Mouse (Mus musculus) urinary bladder, postnatal 10 days (tissue): Measurements from ENCODE around the gene Gm17949.
"Not testable (repeated sequence)": the region's sequence is repeated elsewhere in the genome, so short reads cannot be mapped to it uniquely, and the experiment has no call there.

ENCODE experiments used
- DNase-seq: peaks from one replicate; pipeline ENCODE4 v3.0.0; 2022; ENCODE audit warnings: low spot score

Gm17949 gene

DNA sequence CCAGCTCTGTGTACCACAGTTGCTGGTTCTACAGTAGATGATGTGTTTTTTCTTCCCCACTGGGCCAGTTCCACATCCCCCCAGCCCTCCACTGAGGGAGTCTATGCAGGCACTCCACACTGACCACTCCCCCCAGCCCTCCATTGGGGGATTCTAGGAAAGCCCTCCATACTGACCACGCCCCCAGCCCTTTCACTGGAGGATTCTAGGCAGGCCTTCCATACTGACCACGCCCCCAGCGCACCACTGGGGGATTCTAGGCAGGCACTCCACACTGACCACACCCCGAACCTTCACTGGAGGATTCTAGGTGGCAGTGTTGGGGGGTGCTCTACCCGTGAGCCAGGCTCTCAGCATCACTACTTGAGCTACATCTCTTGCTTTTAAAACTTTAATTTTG is 36.1 kb downstream of the Gm17949 start:
- DNase-seq = no peak

- DNase-seq = no peak
These were observed 37.5 kb downstream of the Gm17949 start for GRCm38 (mm10) chr17:57048816-57049215.

GRCm38 (mm10) chr17:57051679-57052078 is 40.4 kb downstream of the Gm17949 start:
- not testable (repeated sequence) for DNase-seq

DNA sequence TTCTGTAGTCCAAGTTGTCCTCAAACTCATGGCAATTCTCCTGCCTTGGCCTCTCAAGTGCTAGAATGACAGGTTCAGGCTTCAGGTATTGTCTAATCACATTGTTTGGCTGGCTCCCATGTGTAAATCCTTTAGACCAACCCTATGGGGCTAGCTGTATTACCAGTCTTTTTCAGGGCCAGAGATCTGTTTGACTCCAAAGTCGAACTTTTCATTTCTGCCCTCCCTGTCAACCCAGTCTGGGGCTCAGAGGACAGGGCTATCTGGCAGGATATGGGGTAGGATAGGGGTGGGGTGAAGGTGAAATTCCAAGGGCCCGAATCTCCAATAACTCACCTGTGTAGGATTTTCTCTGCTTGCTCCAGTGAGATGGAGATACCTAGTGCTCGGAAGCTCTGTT is 45.0 kb downstream of the Gm17949 start:
- DNase-seq = no peak

GRCm38 (mm10) chr17:57058891-57059485 is 47.7 kb downstream of the Gm17949 start, which contains the start of gene Crb3:
Gene Crb3, plus strand, starts transcription at chr17:57059105.
- DNase-seq = no peak

DNA sequence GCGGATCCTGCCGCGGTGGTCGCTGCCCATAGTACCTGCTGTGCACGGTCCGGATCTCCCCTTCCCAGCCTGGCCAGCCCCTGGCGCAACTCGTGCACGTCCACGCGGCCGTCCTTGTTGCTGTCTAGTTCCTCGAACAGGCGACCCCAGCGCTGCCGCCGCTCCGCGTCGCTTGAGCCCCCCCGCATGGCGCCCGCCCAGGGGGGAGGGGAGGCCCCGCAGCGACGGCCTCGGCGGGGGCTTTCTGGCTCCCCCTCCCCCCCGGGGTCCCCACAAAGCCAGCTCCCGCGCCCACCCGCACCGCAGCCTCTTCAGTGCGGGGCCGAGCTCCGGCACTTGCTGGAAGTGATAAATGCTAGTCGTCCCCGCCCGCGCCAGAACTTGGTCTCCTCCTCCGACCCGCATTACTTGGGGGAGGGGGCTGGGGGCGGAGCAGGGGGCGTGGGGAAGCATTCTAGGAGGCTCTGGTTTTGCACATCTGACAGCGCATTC is 48.3 kb downstream of the Gm17949 start, which contains the start of gene Slc25a23:
Gene Slc25a23 (minus strand): TSS at position 378 of the 492 bp plus-strand sequence.
- no peak for DNase-seq

DNA sequence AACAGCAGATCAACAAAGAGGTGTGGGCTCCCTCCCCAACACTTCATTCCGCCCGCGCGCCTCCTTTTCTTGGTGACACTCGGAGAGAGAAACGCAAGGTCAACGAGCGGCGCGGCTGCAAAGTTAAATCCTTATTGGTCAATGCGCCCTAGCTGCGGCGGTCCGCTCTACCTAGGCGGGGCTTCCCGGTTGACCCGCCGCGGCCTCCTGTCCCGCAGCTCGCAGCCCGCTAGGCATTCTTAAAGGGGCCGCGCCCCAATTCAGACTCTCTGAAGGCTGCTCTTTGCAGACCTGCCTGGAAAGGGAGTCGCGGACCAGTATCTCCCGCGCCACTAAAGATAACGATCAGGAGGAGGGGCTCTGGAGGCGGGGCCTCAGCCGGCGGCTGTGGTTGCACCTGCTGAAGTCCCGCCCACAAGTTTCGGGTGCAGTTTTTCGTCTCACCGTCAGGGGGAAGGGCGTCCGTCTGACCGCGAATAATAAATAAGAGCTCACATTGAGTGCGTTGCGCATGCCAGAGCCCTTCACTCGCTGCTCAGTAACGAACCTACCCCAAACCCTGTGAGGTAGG is 49.0 kb downstream of the Gm17949 start:
- DNase-seq = peak; percentile 79

DNA sequence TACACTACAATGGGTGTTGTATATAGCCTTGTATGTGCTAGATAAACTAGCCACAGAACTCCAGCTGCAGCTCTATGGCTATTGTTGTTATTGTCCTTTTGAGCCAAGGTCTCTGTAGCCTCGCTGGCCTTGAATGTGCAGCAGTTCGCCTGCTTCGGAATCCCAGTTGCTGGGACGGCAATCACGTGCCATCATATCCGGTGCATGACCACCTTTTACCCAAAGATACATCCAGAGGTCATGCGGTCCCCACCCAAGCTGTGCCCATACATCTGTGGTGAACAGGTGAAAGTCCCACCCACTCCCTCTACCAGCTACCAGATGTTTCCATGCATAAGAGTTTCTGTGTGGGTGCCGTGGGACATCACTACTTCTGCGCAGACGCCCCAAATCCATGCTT is 49.8 kb downstream of the Gm17949 start:
- DNase-seq = no peak

DNA sequence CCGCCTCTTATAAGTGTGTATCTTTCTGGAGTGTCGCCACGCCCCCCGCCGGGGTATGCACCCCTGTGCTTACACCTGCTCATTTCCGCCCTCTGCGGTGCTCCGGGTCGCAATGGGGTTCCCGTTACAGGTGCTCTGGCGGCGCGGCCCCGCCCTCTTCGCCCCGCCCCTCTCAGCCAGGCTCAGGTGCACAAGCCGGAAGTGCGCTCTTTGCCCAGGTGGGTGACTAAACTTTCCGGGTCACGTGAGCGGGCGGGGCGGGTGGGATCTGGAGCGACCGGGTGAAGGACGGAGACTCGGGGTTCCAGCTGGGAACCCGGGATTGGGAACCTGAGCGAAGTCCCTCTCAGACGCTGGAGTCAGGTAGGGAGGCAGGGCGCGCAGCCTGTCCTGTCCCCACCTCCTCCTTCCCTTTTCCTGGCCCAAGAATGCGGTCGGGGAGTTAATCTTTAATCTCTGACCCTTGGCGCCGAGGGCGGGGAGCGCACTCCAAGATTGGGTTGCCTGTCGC is 50.8 kb downstream of the Gm17949 start:
- no peak for DNase-seq

- DNase-seq = no peak
These were observed 51.3 kb downstream of the Gm17949 start for GRCm38 (mm10) chr17:57062548-57062947.

DNA sequence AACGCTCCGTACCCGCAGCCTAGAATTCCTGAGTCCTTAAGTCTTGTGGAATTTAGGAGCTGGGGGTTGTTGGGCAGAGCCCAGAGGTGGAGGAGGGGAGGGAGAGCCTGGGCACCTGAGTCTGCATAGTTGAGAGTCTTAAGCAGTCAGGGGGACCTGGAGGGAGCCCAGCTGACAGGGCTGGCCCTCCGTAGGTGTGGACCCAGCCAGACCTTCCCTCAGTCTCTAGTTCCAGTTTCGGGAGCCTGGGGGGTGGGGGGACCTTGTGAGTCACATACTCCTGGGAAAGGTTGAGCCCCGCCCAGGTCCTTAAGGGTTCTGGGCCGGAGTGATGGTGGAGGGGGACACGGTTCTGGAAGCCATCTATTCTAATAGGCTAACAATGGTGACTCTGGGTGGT is 51.8 kb downstream of the Gm17949 start:
- no peak for DNase-seq

DNA sequence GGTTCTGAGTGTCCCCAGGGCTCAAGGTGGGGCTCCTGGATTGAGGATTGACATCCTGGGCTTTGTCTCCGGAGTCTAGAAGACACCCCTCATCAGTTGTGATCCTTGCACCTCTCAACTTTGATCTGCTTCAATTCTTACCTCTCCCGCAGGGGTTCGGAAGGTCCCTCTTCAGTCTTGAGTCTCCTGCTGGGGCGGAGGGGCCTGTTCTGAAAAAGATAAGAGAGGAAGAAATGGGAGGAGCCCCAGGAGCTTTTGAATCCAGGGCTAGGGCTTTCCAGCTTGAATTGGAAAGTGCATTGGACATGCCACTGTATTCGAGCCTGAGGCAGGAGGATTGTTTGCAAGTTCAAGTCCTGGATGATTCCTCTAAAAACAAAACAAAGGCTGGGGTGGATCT is 55.6 kb downstream of the Gm17949 start:
- no peak for DNase-seq

DNA sequence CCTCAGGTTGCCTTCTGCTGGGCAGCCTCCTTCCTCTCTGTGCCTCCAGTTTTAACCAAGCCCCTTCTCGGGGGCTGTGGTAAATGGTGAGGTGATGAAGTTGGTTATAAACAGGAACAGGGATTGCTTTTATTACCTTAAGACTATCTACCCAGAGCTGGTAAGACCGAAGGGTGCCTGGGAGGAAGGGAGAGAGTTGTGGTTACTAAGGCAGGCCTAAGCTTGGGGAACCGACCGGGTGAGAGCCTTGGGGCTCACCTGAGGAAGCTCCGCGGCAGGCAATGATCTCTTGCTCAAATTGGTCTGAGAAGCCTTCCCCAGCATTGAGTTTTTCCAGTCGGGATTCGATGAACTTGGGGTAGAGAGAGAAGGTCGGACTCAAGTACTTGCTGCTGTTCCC is 59.0 kb downstream of the Gm17949 start:
- no peak for DNase-seq

DNA sequence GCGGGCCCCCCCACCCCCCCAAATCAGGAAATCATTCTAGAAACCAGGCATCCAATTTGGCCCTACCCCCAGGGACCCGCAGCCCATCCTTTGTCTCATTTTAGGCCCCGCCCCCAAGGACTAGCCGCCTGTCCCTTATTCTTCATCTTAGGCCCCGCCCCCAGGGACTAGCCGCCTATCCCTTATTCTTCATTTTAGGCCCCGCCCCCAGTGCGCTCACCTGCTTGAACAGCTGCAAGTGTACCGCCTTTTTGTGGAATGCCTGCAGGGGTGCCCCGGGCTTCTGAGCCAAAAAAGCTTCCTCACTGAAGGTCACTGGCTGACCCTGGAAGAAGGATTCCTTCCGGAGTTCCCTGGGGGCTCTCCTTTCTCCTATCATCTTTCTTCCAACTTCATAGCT is 59.4 kb downstream of the Gm17949 start:
- no peak for DNase-seq
